Mouse (Mus musculus) embryonic facial prominence, embryonic 11.5 days (tissue): ENCODE measurements around the gene Npc1l1. TPM values are rescaled to one million over a fixed set of nuclear protein-coding genes. Genes with fewer than 3 reads are reported as not detected.

Experiments used
- ATAC-seq: fragments of 200-750 bp; cut with Nextera tagmentation; replicated peaks from 2 replicates; pipeline ENCODE4 v1.8.0; 2017; ENCODE audit warnings: low read depth; ENCODE audit not compliant: insufficient number of reproducible peaks, low FRiP score, low TSS enrichment
- DNase-seq: peaks from one replicate; pipeline ENCODE4 v3.0.0-alpha.2; 2015; ENCODE audit warnings: low spot score
- H3K27ac ChIP-seq: fragments of 300-500 bp; sonication (generic); replicated peaks from 2 replicates; pipeline ENCODE4 v1.5.1; 2014; ENCODE audit warnings: mild to moderate bottlenecking, low read depth, low read length, control low read depth
- H3K27me3 ChIP-seq: fragments of 300-500 bp; sonication (generic); 2 replicates; pipeline ENCODE4 v1.6.1; 2014; ENCODE audit warnings: mild to moderate bottlenecking, low read length, moderate library complexity, mixed read lengths; ENCODE audit not compliant: control insufficient read depth, insufficient read depth
- H3K36me3 ChIP-seq: fragments of 300-500 bp; sonication (generic); replicated peaks from 2 replicates; pipeline ENCODE4 v1.6.1; 2014; ENCODE audit warnings: low read depth, mild to moderate bottlenecking, low read length, moderate library complexity, mixed read lengths; ENCODE audit not compliant: control insufficient read depth, insufficient read depth
- H3K4me1 ChIP-seq: fragments of 300-500 bp; sonication (generic); 2 replicates; pipeline ENCODE4 v1.6.1; 2014; ENCODE audit warnings: low read length, mixed read lengths; ENCODE audit not compliant: control insufficient read depth, insufficient read depth
- H3K4me2 ChIP-seq: fragments of 300-500 bp; sonication (generic); 2 replicates; pipeline ENCODE4 v1.6.1; 2014; ENCODE audit warnings: low read depth, mild to moderate bottlenecking, control low read depth, low read length, moderate library complexity
- H3K4me3 ChIP-seq: fragments of 300-500 bp; sonication (generic); 2 replicates; pipeline ENCODE4 v1.5.1; 2014; ENCODE audit warnings: low read depth, low read length, control low read depth
- H3K9ac ChIP-seq: fragments of 300-500 bp; sonication (generic); replicated peaks from 2 replicates; pipeline ENCODE4 v1.6.1; 2014; ENCODE audit warnings: mild to moderate bottlenecking, control low read depth, low read length
- H3K9me3 ChIP-seq: fragments of 300-500 bp; sonication (generic); replicated peaks from 2 replicates; pipeline ENCODE4 v1.6.1; 2016; ENCODE audit warnings: mild to moderate bottlenecking, low read length, inconsistent platforms, mixed read lengths; ENCODE audit not compliant: control insufficient read depth
- WGBS: fragments of 180-500 bp; shearing (Covaris S2); extraction: QIAGEN DNeasy Blood & Tissue Kit; methylation state at CpG from one replicate; pipeline ENCODE4 v1.1.7; 2014; 5-methylcytosine and 5-hydroxymethylcytosine counted together
- polyA plus RNA-seq: library from polyadenylated mRNA; unstranded; fragments of >200 nt; fragmentation: Nextera tagmentation; extraction: Ambion mirVana; gene quantifications from 2 replicates; pipeline ENCODE4 v1.2.1, GENCODE M21; 2014

Gene Npc1l1
- polyA plus RNA-seq, 1 experiment from 2014 or later: not detected

DNA sequence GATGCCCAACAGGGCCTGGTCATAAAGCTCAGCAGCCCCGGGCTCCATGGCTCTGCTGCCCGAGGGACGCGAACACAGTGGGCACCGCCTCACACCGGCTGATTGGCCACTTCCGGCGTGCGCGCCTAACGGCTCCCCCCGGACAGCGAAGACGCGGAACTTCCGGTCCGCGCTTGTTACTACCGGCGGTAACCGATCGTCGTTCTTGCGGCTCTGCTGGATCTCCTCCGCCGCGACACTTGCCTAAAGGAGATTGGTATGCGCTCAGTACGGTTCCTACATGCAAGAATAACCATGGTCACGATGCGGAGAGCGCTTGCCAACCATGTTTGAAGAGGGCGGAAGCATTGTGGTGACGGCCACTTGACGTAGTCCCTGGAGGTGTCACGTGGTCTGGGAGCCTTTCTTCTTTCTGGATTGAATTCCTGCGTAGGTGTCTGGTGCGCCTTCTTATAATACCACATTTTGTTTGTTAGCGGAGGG, 29.8 kb downstream of the Npc1l1 start, which contains the start of gene Nudcd3:
TSS of gene Nudcd3 (minus strand) at position 329 of the 483 bp plus-strand sequence.
- peak within 1 kb of the TSS; percentile 92 for H3K9ac ChIP-seq
- no peaks in the 10 kb centered on the region for H3K36me3 ChIP-seq
- no peaks in the 10 kb centered on the region for H3K27me3 ChIP-seq
- no peaks in the 10 kb centered on the region for H3K9me3 ChIP-seq
- H3K4me1 ChIP-seq: no peaks in the 10 kb centered on the region; the same call in 1 of the 2 replicates
- H3K27ac ChIP-seq: peak within 1 kb of the TSS; percentile 84
- peak within 1 kb of the TSS; percentile 96 for H3K4me3 ChIP-seq
- WGBS: under 1% methylated on average over 39 of the region's 39 CpGs
- peak; percentile 92 for DNase-seq
- H3K4me2 ChIP-seq: peak within 1 kb of the TSS; percentile 90
- ATAC-seq: peak; percentile 91

DNA sequence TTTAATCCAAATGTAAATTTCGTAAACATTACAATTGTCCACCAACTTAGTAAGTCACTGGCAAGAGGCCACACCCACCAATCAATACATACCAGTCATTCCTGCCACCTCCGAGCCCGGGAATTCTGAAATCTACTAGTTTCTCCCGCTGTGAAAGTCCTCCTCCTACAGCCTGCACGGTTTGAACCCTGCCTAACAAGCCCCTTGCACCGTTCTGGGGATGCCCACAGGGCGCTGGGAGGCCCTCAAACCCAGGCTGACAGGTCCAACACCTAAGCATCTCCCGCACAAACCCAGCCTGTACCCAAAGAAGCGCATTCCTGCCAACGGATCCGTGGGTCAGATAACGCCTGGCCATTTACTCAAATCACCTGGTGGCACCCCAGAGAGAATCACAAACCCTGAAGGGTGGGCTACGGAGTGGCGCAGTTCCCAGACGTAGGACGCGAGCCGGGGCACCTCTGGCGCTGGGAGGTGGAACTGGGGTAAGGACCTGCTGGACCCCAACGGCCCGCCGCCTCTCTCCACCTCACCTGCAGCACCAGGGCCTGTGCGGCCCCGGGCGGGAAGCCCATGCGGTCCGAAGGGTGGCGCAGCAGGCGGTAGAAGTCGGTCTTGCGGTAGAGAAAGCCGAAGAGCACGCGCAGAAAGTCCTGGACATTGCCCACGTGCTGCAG, 30.4 kb downstream of the Npc1l1 start, which contains the start of gene A730071L15Rik:
TSS of gene A730071L15Rik (plus strand) at position 620 of the 677 bp plus-strand sequence.
- H3K4me3 ChIP-seq: peak within 1 kb of the TSS; percentile 96
- H3K27me3 ChIP-seq: no peaks in the 10 kb centered on the region
- H3K27ac ChIP-seq: peak within 1 kb of the TSS; percentile 84
- H3K9ac ChIP-seq: peak within 1 kb of the TSS; percentile 92
- ATAC-seq (peak; percentile 78), DNase-seq (peak; percentile 9)
- WGBS: 2% methylated on average over 35 of the region's 35 CpGs
- H3K4me1 ChIP-seq: no peaks in the 10 kb centered on the region; the same call in 1 of the 2 replicates
- H3K9me3 ChIP-seq: no peaks in the 10 kb centered on the region
- H3K4me2 ChIP-seq: peak within 1 kb of the TSS; percentile 90
- H3K36me3 ChIP-seq: no peaks in the 10 kb centered on the region

DNA sequence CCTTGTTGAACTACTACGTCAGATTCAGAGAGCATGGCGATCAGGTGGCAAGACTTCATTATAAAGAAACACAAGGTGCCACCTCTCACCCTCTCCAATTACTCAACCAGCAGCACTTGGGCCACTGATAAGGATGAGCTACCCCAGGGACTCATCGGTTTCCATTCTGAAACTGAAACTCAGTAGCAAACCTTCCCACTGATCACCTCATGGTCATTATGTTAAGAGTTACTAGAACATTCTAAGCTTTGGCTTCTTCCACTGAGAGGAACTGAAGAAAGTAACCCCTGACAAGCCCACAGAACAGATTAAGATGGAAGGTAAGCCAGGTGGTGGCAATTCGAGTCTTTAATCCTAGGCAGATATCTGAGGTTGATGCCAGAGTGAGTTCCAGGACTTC, 31.5 kb downstream of the Npc1l1 start:
- Histone ChIP-seq H3K27me3 (no peaks in the 10 kb centered on the region), H3K4me3 (no peak overlapping the region), H3K27ac (no peak overlapping the region), H3K36me3 (no peaks in the 10 kb centered on the region), H3K4me2 (no peak overlapping the region; the same call in 1 of the 2 replicates), H3K9ac (no peak overlapping the region), H3K9me3 (no peaks in the 10 kb centered on the region), H3K4me1 (no peaks in the 10 kb centered on the region; the same call in 1 of the 2 replicates)
- 91% methylated on average over 4 of the region's 4 CpGs for WGBS
- ATAC-seq: no peak
- DNase-seq: no peak

DNA sequence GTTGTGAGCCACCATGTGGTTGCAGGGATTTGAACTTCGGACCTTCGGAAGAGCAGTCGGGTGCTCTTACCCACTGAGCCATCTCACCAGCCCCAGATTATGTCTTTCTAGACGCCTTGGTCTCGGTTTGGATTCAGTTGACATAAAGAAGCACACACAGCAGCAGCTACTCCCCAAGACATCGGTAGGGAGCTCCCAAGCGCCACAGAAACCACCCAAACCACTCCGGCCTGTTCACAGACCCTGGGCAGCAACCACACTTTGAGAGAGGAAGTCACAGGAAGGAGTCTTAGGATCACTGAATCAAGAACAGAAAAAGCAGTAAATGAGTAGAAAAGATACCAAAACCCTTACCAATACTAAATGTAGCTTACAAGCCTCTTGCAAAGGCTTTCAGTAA, 33.2 kb downstream of the Npc1l1 start:
- Histone ChIP-seq H3K9me3 (no peaks in the 10 kb centered on the region), H3K4me2 (no peak overlapping the region), H3K9ac (no peak overlapping the region), H3K27ac (no peak overlapping the region), H3K36me3 (no peaks in the 10 kb centered on the region), H3K4me3 (no peak overlapping the region), H3K27me3 (no peaks in the 10 kb centered on the region), H3K4me1 (no peaks in the 10 kb centered on the region; the same call in 1 of the 2 replicates)
- 92% methylated on average over 8 of the region's 8 CpGs for WGBS
- ATAC-seq (no peak), DNase-seq (no peak)

DNA sequence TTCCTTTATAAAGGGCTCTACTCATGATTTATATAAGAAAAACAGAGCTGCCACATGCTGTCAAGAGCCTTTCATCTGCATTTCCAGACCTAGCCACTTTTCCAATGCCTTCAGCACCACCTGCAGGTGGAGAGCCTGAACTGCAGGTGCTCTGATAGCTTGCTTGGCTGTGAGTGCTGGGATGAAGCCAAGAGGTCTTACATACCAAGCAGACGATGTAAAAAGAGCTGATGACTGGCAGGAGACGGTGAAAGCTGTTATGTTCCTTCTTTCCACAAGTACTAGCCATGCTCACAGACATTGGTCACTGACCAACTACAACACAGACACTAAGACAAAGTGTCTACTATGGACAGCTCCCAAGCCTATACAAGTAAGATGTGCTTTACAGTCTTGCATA, 42.1 kb downstream of the Npc1l1 start:
- no peak overlapping the region for H3K4me2 ChIP-seq
- 12% methylated on average over 2 of the region's 2 CpGs for WGBS
- no peak overlapping the region for H3K27ac ChIP-seq
- H3K27me3 ChIP-seq: no peaks in the 10 kb centered on the region
- H3K9ac ChIP-seq: no peak overlapping the region
- no peak overlapping the region for H3K4me3 ChIP-seq
- DNase-seq: peak; percentile 87
- H3K36me3 ChIP-seq: no peaks in the 10 kb centered on the region
- no peaks in the 10 kb centered on the region; the same call in 1 of the 2 replicates for H3K4me1 ChIP-seq
- no peak for ATAC-seq
- H3K9me3 ChIP-seq: no peaks in the 10 kb centered on the region

DNA sequence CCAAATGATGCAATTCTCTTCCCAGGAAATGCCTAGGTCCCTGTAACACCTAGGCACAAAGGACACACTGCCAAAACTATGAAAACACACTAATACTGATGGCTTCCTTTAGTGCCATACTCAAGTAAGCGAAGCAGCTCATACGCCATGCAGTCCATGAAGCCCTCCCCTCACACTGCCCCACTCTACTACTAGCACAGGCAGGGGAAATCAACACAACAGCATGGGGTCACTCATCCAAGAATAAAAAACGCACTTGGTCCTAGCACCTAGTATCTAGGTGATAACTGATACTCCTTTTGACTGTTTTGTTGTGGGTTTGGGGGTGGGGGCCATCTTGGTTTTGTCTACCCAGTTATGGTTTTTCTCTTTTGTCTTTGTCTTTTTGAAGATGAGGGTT, 42.5 kb downstream of the Npc1l1 start:
- no peaks in the 10 kb centered on the region; the same call in 1 of the 2 replicates for H3K4me1 ChIP-seq
- no peak overlapping the region for H3K4me2 ChIP-seq
- 88% methylated on average over 3 of the region's 3 CpGs for WGBS
- no peak overlapping the region for H3K27ac ChIP-seq
- no peaks in the 10 kb centered on the region for H3K27me3 ChIP-seq
- H3K4me3 ChIP-seq: no peak overlapping the region
- no peaks in the 10 kb centered on the region for H3K9me3 ChIP-seq
- no peaks in the 10 kb centered on the region for H3K36me3 ChIP-seq
- no peak overlapping the region for H3K9ac ChIP-seq
- DNase-seq (no peak), ATAC-seq (no peak)

DNA sequence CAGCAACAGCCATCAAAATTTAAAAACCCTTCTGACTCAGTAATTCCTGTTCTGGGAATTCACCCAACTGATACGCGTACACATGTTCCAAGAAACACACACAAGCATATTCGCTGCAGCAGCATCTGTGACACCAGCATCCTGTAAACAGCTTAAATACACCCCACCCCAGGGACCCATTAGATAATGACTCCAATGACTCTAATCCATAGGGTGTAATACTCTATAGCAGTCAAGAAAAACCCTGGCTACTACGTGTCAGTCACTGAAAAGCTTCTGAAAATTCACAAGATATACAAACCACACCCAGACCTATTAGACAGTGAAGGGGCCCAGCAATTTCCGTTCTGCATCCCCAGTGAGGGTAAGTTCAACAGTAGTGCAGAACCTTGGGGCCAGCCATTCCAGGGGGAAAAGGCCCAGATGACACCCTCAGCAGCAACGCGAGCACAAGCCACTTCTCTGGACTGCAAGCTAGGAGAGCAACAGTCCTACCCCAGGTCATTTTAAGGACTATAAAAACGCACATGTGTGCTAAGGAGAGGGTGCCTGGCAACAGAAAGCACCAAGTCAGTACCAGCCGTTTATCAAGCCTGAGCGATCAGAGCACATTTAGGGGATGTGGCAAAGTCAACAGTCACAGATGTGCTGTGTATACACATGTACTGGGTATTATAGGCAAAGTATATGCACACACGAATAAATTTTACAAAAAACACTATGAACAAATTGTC, 45.6 kb downstream of the Npc1l1 start:
- Histone ChIP-seq H3K27me3 (no peaks in the 10 kb centered on the region), H3K4me2 (no peak overlapping the region), H3K9me3 (no peaks in the 10 kb centered on the region), H3K36me3 (no peaks in the 10 kb centered on the region), H3K4me1 (no peaks in the 10 kb centered on the region; the same call in 1 of the 2 replicates), H3K4me3 (no peak overlapping the region), H3K27ac (no peak overlapping the region), H3K9ac (no peak overlapping the region)
- ATAC-seq (no peak), DNase-seq (no peak)
- WGBS: 70% methylated on average over 11 of the region's 11 CpGs

DNA sequence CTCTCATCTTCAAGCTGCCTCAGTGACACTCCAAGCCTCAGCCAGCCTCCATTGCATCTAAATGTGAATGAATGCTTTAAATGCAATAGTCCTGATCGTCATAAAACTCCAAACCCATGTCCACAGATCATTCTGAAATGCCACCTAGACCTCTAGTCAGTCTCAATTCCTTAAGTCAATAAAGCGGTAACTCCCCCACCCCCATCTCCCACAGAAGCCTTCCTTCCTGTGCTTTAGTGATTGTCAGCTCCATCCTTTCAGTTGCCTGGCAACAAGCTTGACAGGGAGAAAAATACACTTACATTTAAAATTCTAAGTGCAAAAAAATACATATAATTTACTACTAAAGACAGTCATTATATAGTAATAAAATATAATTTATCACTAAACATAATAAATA, 46.7 kb downstream of the Npc1l1 start:
- Histone ChIP-seq H3K27me3 (no peaks in the 10 kb centered on the region), H3K9ac (no peak overlapping the region), H3K36me3 (no peaks in the 10 kb centered on the region), H3K4me1 (peaks cover 4% of the 10 kb centered on the region; the same call in 1 of the 2 replicates), H3K4me3 (no peak overlapping the region), H3K9me3 (no peaks in the 10 kb centered on the region), H3K4me2 (no peak overlapping the region), H3K27ac (no peak overlapping the region)
- no peak for DNase-seq
- ATAC-seq: no peak
- WGBS: 72% methylated on average over 2 of the region's 2 CpGs
